Mouse (Mus musculus): ENCODE data around the gene Tom1l1. TPM values are rescaled to one million over a fixed set of nuclear protein-coding genes. Genes with fewer than 3 reads are reported as not detected.

Tom1l1 gene
- polyA plus RNA-seq, 1 experiment, result 24.3 TPM

DNA sequence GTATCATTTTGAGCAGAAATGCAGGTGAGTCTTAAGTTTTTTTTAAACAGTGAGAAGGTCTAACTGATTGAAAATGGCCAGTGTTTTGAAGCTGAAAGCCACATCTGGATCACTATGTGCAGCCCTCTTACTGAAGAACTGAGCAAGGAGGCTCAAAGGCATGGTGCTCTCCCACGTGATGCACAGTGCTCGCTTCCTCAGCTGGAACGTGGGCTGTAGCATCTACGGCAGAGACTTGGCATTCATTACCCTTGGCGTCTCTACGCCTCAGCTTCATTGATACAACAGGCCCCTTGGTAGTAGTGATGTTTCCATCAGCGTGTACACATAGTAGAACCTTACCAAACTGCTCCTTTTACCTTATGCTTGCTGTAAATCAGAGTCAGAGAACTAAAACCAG lies 65.7 kb downstream of the Tom1l1 start:
- no peak overlapping the region for H3K4me3 ChIP-seq (replicated peaks; ENCODE audit: control insufficient read depth, low read depth, low read length)
- WGBS, result 87% methylated on average over 7 of the region's 7 CpGs
- no peaks in the 10 kb centered on the region for H3K4me1 ChIP-seq (ENCODE audit: control insufficient read depth, insufficient read depth, low read length)
- TF ChIP-seq CTCF (IDR thresholded peaks at IDR 0.05; ENCODE audit: control insufficient read depth, insufficient read depth, low read length), result no peak
- no peak for TF ChIP-seq POLR2A (IDR thresholded peaks at IDR 0.05; ENCODE audit: borderline replicate concordance, control insufficient read depth, low read depth, low read length)
- H3K27ac ChIP-seq (ENCODE audit: control insufficient read depth, insufficient read depth, low read depth, low read length, poor library complexity), result no peak overlapping the region

DNA sequence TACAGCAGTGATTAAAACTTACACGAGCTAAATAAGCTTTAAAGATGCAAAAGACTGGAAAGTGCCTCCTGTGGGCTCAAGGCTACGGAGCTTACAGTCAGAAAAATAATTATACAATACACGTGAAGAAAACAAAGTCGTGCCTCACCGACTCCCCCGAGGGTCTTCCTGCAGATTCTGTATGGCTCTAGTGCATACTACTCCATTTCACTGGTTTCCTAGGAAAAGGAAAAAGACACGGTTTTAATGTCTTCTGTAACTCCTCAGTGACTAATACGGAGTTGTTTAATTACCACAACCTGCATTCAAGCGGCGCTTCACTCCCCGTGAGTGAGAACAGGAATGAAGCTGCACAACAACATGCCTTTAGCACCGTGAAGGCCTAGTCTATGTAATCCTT lies 66.1 kb downstream of the Tom1l1 start:
- no peak overlapping the region for H3K4me3 ChIP-seq (replicated peaks; ENCODE audit: control insufficient read depth, low read depth, low read length)
- 90% methylated on average over 12 of the region's 12 CpGs for WGBS
- TF ChIP-seq POLR2A (IDR thresholded peaks at IDR 0.05; ENCODE audit: borderline replicate concordance, control insufficient read depth, low read depth, low read length) (no peak), CTCF (IDR thresholded peaks at IDR 0.05; ENCODE audit: control insufficient read depth, insufficient read depth, low read length) (no peak)

DNA sequence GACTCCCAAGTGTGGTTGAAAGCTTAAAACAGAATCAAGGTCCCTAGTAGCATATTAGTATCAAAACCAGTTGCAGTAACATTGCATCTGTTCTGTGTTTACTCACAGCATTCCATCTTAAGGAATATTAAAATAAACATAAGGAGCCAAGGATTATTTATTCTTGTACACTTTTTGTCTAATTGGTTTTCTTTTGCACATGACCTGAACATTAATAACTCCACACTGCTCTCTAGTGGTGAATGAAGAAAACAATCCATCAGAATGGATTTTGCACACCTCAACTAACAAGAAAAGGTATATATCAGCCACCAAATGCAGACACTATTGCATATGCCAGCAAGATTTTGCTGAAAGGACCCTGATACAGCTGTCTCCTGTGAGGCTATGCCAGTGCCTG lies 71.7 kb downstream of the Tom1l1 start:
- no peak for TF ChIP-seq CTCF (IDR thresholded peaks at IDR 0.05; ENCODE audit: control insufficient read depth, insufficient read depth, low read length)
- no peak for TF ChIP-seq POLR2A (IDR thresholded peaks at IDR 0.05; ENCODE audit: borderline replicate concordance, control insufficient read depth, low read depth, low read length)
- Histone ChIP-seq H3K4me1 (ENCODE audit: control insufficient read depth, insufficient read depth, low read length) (no peaks in the 10 kb centered on the region), H3K4me3 (replicated peaks; ENCODE audit: control insufficient read depth, low read depth, low read length) (no peak overlapping the region), H3K27ac (ENCODE audit: control insufficient read depth, insufficient read depth, low read depth, low read length, poor library complexity) (no peak overlapping the region)

More for the DNA sequence above, 66.1 kb downstream of the Tom1l1 start:
- H3K27ac ChIP-seq (ENCODE audit: control insufficient read depth, insufficient read depth, low read depth, low read length, poor library complexity), result no peak overlapping the region
- no peaks in the 10 kb centered on the region for H3K4me1 ChIP-seq (ENCODE audit: control insufficient read depth, insufficient read depth, low read length)

DNA sequence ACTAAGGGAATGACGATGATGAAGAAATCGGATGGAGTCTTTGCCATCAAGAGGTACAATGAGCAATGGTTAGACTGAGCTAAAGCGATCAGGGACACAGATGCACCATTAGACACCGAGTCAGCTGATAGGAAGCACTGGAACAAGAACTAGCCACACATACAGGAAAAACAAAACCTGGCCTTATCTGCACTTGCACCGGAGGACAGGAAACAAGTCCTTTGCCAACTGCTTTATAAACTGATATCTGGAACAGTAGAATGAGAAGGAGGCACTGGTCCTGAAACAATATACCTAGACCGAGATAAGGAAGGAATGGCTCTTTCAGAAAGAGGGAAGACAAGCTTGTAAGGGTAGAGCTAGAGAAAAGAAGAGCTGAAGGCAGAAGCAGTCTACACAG lies 73.4 kb downstream of the Tom1l1 start:
- H3K4me1 ChIP-seq (ENCODE audit: control insufficient read depth, insufficient read depth, low read length), result no peaks in the 10 kb centered on the region
- 17% methylated on average over 6 of the region's 6 CpGs for WGBS
- TF ChIP-seq POLR2A (IDR thresholded peaks at IDR 0.05; ENCODE audit: borderline replicate concordance, control insufficient read depth, low read depth, low read length) (no peak), CTCF (IDR thresholded peaks at IDR 0.05; ENCODE audit: control insufficient read depth, insufficient read depth, low read length) (no peak)
- no peak overlapping the region for H3K4me3 ChIP-seq (replicated peaks; ENCODE audit: control insufficient read depth, low read depth, low read length)
- no peak overlapping the region for H3K27ac ChIP-seq (ENCODE audit: control insufficient read depth, insufficient read depth, low read depth, low read length, poor library complexity)

DNA sequence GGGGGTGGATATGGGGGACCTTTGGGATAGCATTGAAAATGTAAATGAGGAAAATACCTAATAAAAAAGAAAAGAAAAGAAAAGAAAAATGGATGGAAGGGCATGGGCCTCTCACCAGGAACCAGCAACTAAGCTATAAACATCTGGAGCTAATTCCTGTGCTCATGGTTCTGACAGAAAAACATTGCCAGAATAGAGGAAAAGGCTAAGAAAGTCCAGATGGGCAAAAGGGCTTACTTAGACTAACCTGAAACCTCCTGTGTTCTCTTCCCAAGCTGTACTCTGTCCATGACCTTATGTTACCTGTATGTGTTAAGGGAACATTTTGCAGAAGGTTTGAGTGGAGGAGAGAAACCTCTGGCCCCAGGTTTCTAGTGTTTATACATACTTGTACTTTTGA lies 76.0 kb downstream of the Tom1l1 start:
- no peak overlapping the region for H3K4me3 ChIP-seq (replicated peaks; ENCODE audit: control insufficient read depth, low read depth, low read length)
- no peak overlapping the region for H3K27ac ChIP-seq (ENCODE audit: control insufficient read depth, insufficient read depth, low read depth, low read length, poor library complexity)
- no peaks in the 10 kb centered on the region for H3K4me1 ChIP-seq (ENCODE audit: control insufficient read depth, insufficient read depth, low read length)
- no peak for TF ChIP-seq POLR2A (IDR thresholded peaks at IDR 0.05; ENCODE audit: borderline replicate concordance, control insufficient read depth, low read depth, low read length)

DNA sequence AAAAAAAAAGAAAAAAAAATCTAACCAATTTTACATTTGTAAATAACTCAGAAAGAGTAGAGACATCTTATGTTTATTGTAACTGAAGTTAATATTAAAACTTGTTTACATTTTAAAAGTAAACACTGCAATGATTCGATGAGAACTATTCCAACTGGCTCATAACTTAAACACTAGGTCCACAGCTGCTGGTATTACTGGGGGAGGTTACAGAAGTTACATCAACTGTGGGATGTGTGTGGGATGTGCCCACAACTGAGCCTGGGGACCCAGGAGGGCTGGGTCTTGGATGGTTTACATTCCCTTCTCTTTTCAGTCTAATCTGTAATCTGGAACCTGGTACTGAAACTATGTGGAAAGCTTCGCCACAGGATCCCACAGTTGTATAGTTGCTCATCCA lies 85.1 kb downstream of the Tom1l1 start:
- 94% methylated on average over 2 of the region's 2 CpGs for WGBS

DNA sequence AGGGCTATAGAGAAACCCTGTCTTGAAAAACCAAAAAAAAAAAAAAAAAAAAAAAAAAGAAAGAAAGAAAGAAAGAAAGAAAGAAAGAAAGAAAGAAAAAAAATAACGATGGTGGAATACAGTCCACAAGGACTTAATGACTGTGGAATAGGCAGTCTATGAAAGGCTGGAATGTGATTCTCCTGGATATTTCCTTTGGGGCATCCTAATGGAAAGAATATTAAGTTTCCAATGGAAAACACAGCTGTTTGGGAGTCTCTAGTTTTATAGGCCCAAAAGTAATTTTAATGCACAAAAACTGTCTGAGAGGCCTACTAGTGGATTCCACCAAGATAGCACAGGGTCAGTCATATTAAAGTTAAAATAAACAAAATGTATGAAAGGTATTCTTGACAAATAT lies 92.3 kb downstream of the Tom1l1 start:
- no peaks in the 10 kb centered on the region for H3K4me1 ChIP-seq (ENCODE audit: control insufficient read depth, insufficient read depth, low read length)
- no peak overlapping the region for H3K27ac ChIP-seq (ENCODE audit: control insufficient read depth, insufficient read depth, low read depth, low read length, poor library complexity)
- 90% methylated on average over 1 of the region's 1 CpGs for WGBS
- no peak overlapping the region for H3K4me3 ChIP-seq (replicated peaks; ENCODE audit: control insufficient read depth, low read depth, low read length)
- TF ChIP-seq POLR2A (IDR thresholded peaks at IDR 0.05; ENCODE audit: borderline replicate concordance, control insufficient read depth, low read depth, low read length) (no peak), CTCF (IDR thresholded peaks at IDR 0.05; ENCODE audit: control insufficient read depth, insufficient read depth, low read length) (no peak)

More for the DNA sequence above, 85.1 kb downstream of the Tom1l1 start:
- TF ChIP-seq CTCF (IDR thresholded peaks at IDR 0.05; ENCODE audit: control insufficient read depth, insufficient read depth, low read length) (no peak), POLR2A (IDR thresholded peaks at IDR 0.05; ENCODE audit: borderline replicate concordance, control insufficient read depth, low read depth, low read length) (no peak)
- Histone ChIP-seq H3K27ac (ENCODE audit: control insufficient read depth, insufficient read depth, low read depth, low read length, poor library complexity) (no peak overlapping the region), H3K4me1 (ENCODE audit: control insufficient read depth, insufficient read depth, low read length) (no peaks in the 10 kb centered on the region), H3K4me3 (replicated peaks; ENCODE audit: control insufficient read depth, low read depth, low read length) (no peak overlapping the region)

Other genes with a start within 250 kb of the Tom1l1 start
- 3.5 and 3.8 TPM in 2 replicates for gene Stxbp4, start 50.3 kb downstream of the Tom1l1 start, polyA plus RNA-seq (2011; ENCODE audit: insufficient read depth, insufficient read length, low replicate concordance, missing spikeins)
- 14.5 and 17.5 TPM in 2 replicates for gene Cox11, start 50.2 kb downstream of the Tom1l1 start, polyA plus RNA-seq (2011; ENCODE audit: insufficient read depth, insufficient read length, low replicate concordance, missing spikeins)

Data from bone marrow, adult 2 months (tissue).